8 mouse cellular contexts compared by ENCODE assay signal in the genomic region with DNA sequence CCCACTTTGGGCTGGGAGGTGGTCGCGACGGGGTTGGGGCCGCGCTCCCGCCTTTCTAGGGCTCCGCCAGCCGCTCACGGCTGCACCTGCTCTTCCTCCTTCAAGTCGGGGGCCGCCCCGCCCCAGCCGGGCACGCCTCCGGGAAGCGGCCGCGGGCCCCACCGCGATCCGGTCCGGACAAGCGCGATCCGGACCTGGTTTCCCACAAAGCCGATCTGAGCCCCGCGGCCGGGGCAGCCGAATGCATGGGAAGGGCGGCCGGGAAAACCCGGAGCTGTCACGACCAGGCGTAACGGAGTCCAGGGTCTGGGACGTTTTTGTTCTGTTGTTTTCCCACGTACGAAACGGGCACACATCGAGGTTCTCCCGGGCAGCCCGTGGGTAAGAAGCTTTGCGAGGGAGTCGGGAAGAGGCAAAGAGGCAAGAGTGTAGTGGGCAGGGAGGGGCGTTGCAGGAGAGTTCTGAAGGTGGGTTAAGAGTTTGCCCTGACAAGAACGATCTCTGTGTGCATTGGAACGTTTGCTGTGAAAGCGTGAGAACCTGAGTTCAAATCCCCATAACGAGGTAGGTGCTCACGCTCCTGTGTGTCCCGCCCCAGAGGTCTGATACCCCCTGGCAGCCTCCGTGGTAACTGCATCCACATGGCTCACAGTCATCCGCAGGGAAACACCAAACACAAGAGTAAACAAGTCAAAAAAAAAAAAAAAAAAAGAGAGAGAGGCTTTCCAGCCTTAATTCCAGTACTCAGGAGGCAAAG. TPM values are rescaled to one million over a fixed set of nuclear protein-coding genes. Genes with fewer than 3 reads are reported as not detected.
DNase-seq lines count a peak whose midpoint lies in the region; ATAC-seq lines count a peak whose summit lies in the region.

No protein-coding gene starts in this region.

- H3K27ac ChIP-seq in embryonic facial prominence, embryonic 15.5 days (replicated peaks): no peak overlapping the region
- H3K27ac ChIP-seq in heart, embryonic 13.5 days (replicated peaks): no peak overlapping the region
- H3K27ac ChIP-seq in kidney, embryonic 16.5 days (ENCODE audit: low read length): peak overlapping the region; percentile 40; the same call in 1 of the 2 replicates
- no peak overlapping the region for H3K27ac ChIP-seq in liver, embryonic 16.5 days (ENCODE audit: low read length)
- H3K27ac ChIP-seq in neural tube, embryonic 12.5 days: no peak overlapping the region
- peak overlapping the region; percentile 84 for H3K27ac ChIP-seq in stomach, embryonic 16.5 days (ENCODE audit: low read length)

- peak; percentile 89 for ATAC-seq in CD4-positive, CD25-positive, alpha-beta regulatory T cell, adult 4 months
- ATAC-seq in embryonic facial prominence, embryonic 15.5 days (ENCODE audit: insufficient number of reproducible peaks, low FRiP score, low TSS enrichment, low read depth): peak; percentile 69
- peak; percentile 77 for ATAC-seq in heart, embryonic 13.5 days (ENCODE audit: extremely low read depth, insufficient number of reproducible peaks, low FRiP score, low TSS enrichment)
- ATAC-seq in kidney, embryonic 16.5 days (ENCODE audit: low FRiP score, low TSS enrichment): peak; percentile 64
- ATAC-seq in liver, embryonic 16.5 days (ENCODE audit: low read depth): peak; percentile 76
- peak; percentile 61 for ATAC-seq in neural tube, embryonic 12.5 days (ENCODE audit: low FRiP score, low read depth)
- peak; percentile 60 for ATAC-seq in stomach, embryonic 16.5 days (ENCODE audit: insufficient read depth, low FRiP score)

- H3K4me1 ChIP-seq in embryonic facial prominence, embryonic 15.5 days: peaks cover 31% of the 10 kb centered on the region
- peaks cover 17% of the 10 kb centered on the region for H3K4me1 ChIP-seq in heart, embryonic 13.5 days
- peaks cover 34% of the 10 kb centered on the region for H3K4me1 ChIP-seq in kidney, embryonic 16.5 days (ENCODE audit: insufficient read depth, low read length)
- H3K4me1 ChIP-seq in liver, embryonic 16.5 days (ENCODE audit: control insufficient read depth, low read depth, low read length): peaks cover 37% of the 10 kb centered on the region
- H3K4me1 ChIP-seq in neural tube, embryonic 12.5 days: peaks cover 7% of the 10 kb centered on the region
- H3K4me1 ChIP-seq in stomach, embryonic 16.5 days (ENCODE audit: control insufficient read depth, insufficient read depth, low read length): peaks cover 29% of the 10 kb centered on the region

- DNase-seq in brain, adult 2 months (ENCODE audit: low read depth, low spot score): peak; percentile 86

- H3K9ac ChIP-seq in embryonic facial prominence, embryonic 15.5 days: no peak overlapping the region
- H3K9ac ChIP-seq in heart, embryonic 13.5 days: peak overlapping the region; percentile 76
- H3K9ac ChIP-seq in kidney, embryonic 16.5 days (replicated peaks; ENCODE audit: low read length): peak overlapping the region; percentile 74
- H3K9ac ChIP-seq in liver, embryonic 16.5 days (ENCODE audit: low read depth, low read length): peak overlapping the region; percentile 61
- peak overlapping the region; percentile 54 for H3K9ac ChIP-seq in neural tube, embryonic 12.5 days
- H3K9ac ChIP-seq in stomach, embryonic 16.5 days (ENCODE audit: low read length): peak overlapping the region; percentile 71

- peak overlapping the region; percentile 44 for H3K4me3 ChIP-seq in embryonic facial prominence, embryonic 15.5 days (replicated peaks)
- H3K4me3 ChIP-seq in heart, embryonic 13.5 days: peak overlapping the region; percentile 51
- H3K4me3 ChIP-seq in kidney, embryonic 16.5 days (ENCODE audit: low read length): peak overlapping the region; percentile 61
- peak overlapping the region; percentile 57 for H3K4me3 ChIP-seq in liver, embryonic 16.5 days (ENCODE audit: low read depth, low read length)
- H3K4me3 ChIP-seq in neural tube, embryonic 12.5 days: peak overlapping the region; percentile 42
- H3K4me3 ChIP-seq in stomach, embryonic 16.5 days (replicated peaks; ENCODE audit: low read length): peak overlapping the region; percentile 51

- WGBS in embryonic facial prominence, embryonic 15.5 days: under 1% methylated on average over 54 of the region's 54 CpGs
- 1% methylated on average over 53 of the region's 54 CpGs for WGBS in heart, embryonic 13.5 days
- WGBS in kidney, embryonic 16.5 days: 3% methylated on average over 54 of the region's 54 CpGs
- 1% methylated on average over 54 of the region's 54 CpGs for WGBS in liver, embryonic 16.5 days (ENCODE audit: insufficient replicate concordance)
- 2% methylated on average over 54 of the region's 54 CpGs for WGBS in neural tube, embryonic 12.5 days
- WGBS in stomach, embryonic 16.5 days: 1% methylated on average over 54 of the region's 54 CpGs

- peak overlapping the region; percentile 74 for H3K4me2 ChIP-seq in embryonic facial prominence, embryonic 15.5 days (replicated peaks)
- H3K4me2 ChIP-seq in heart, embryonic 13.5 days: peak overlapping the region; percentile 77
- peak overlapping the region; percentile 81 for H3K4me2 ChIP-seq in kidney, embryonic 16.5 days (replicated peaks; ENCODE audit: low read depth, low read length)
- H3K4me2 ChIP-seq in liver, embryonic 16.5 days (ENCODE audit: low read depth, low read length): peak overlapping the region; percentile 82
- H3K4me2 ChIP-seq in neural tube, embryonic 12.5 days (replicated peaks): peak overlapping the region; percentile 69
- peak overlapping the region; percentile 62 for H3K4me2 ChIP-seq in stomach, embryonic 16.5 days (ENCODE audit: low read depth, low read length)

- no peaks in the 10 kb centered on the region for H3K9me3 ChIP-seq in embryonic facial prominence, embryonic 15.5 days (replicated peaks)
- H3K9me3 ChIP-seq in heart, embryonic 13.5 days: no peaks in the 10 kb centered on the region
- no peaks in the 10 kb centered on the region for H3K9me3 ChIP-seq in kidney, embryonic 16.5 days (ENCODE audit: low read length)
- no peaks in the 10 kb centered on the region for H3K9me3 ChIP-seq in liver, embryonic 16.5 days (replicated peaks; ENCODE audit: control insufficient read depth, low read length)
- H3K9me3 ChIP-seq in neural tube, embryonic 12.5 days: no peaks in the 10 kb centered on the region
- H3K9me3 ChIP-seq in stomach, embryonic 16.5 days (replicated peaks; ENCODE audit: control insufficient read depth, low read length): no peaks in the 10 kb centered on the region

- H3K27me3 ChIP-seq in embryonic facial prominence, embryonic 15.5 days: peaks cover 46% of the 10 kb centered on the region
- peaks cover 81% of the 10 kb centered on the region for H3K27me3 ChIP-seq in heart, embryonic 13.5 days (replicated peaks)
- H3K27me3 ChIP-seq in kidney, embryonic 16.5 days (ENCODE audit: insufficient read depth, low read length): peaks cover 37% of the 10 kb centered on the region
- H3K27me3 ChIP-seq in liver, embryonic 16.5 days (ENCODE audit: control insufficient read depth, insufficient read depth, low read depth, low read length): peaks cover 31% of the 10 kb centered on the region
- peaks cover 41% of the 10 kb centered on the region for H3K27me3 ChIP-seq in neural tube, embryonic 12.5 days (replicated peaks)
- H3K27me3 ChIP-seq in stomach, embryonic 16.5 days (ENCODE audit: control insufficient read depth, insufficient read depth, low read length): peaks cover 14% of the 10 kb centered on the region

- no peaks in the 10 kb centered on the region for H3K36me3 ChIP-seq in embryonic facial prominence, embryonic 15.5 days
- no peaks in the 10 kb centered on the region for H3K36me3 ChIP-seq in heart, embryonic 13.5 days
- H3K36me3 ChIP-seq in kidney, embryonic 16.5 days (ENCODE audit: insufficient read depth, low read length): no peaks in the 10 kb centered on the region
- H3K36me3 ChIP-seq in liver, embryonic 16.5 days (ENCODE audit: control insufficient read depth, insufficient read depth): no peaks in the 10 kb centered on the region
- H3K36me3 ChIP-seq in neural tube, embryonic 12.5 days: no peaks in the 10 kb centered on the region
- H3K36me3 ChIP-seq in stomach, embryonic 16.5 days (ENCODE audit: control insufficient read depth, insufficient read depth, low read length): no peaks in the 10 kb centered on the region

RNA-seq across cellular contexts. Expression of gene Tjp3, which starts 5.5 kb away (rescaled TPM):
- polyA plus RNA-seq in CD4-positive, CD25-positive, alpha-beta regulatory T cell, adult 4 months (2017; shearing (Covaris generic)): 1 to 10 TPM; 2.4 to 2.6 TPM
- 15.1 and 22.6 TPM in 2 replicates for polyA plus RNA-seq in embryonic facial prominence, embryonic 15.5 days (2015; fragmentation: Nextera tagmentation; extraction: Ambion mirVana)
- 2.2 and 2.4 TPM in 2 replicates for polyA plus RNA-seq in heart, embryonic 13.5 days (2015; fragmentation: Nextera tagmentation; extraction: Ambion mirVana)
- polyA plus RNA-seq in kidney, embryonic 16.5 days (2015; fragmentation: Nextera tagmentation; extraction: Ambion mirVana): 21.9 and 22.6 TPM in 2 replicates
- 0.82 and 1.4 TPM in 2 replicates for polyA plus RNA-seq in liver, embryonic 16.5 days (2015; fragmentation: Nextera tagmentation; extraction: Ambion mirVana)
- 3.9 and 4.6 TPM in 2 replicates for polyA plus RNA-seq in neural tube, embryonic 12.5 days (2016; fragmentation: Nextera tagmentation; extraction: Ambion mirVana)
- 29.1 and 35.7 TPM in 2 replicates for polyA plus RNA-seq in stomach, embryonic 16.5 days (2015; fragmentation: Nextera tagmentation; extraction: Ambion mirVana)

RNA-seq across cellular contexts. Expression of gene Pip5k1c, which starts 6.9 kb away (rescaled TPM):
- polyA plus RNA-seq in CD4-positive, CD25-positive, alpha-beta regulatory T cell, adult 4 months (2017; shearing (Covaris generic)): 10 to 100 TPM; 14.6 to 15.1 TPM
- 51.1 and 53.8 TPM in 2 replicates for polyA plus RNA-seq in embryonic facial prominence, embryonic 15.5 days (2015; fragmentation: Nextera tagmentation; extraction: Ambion mirVana)
- polyA plus RNA-seq in heart, embryonic 13.5 days (2015; fragmentation: Nextera tagmentation; extraction: Ambion mirVana): 31.0 and 32.0 TPM in 2 replicates
- 62.9 and 63.9 TPM in 2 replicates for polyA plus RNA-seq in kidney, embryonic 16.5 days (2015; fragmentation: Nextera tagmentation; extraction: Ambion mirVana)
- polyA plus RNA-seq in liver, embryonic 16.5 days (2015; fragmentation: Nextera tagmentation; extraction: Ambion mirVana): 13.9 and 14.7 TPM in 2 replicates
- 89.7 and 99.3 TPM in 2 replicates for polyA plus RNA-seq in neural tube, embryonic 12.5 days (2016; fragmentation: Nextera tagmentation; extraction: Ambion mirVana)
- polyA plus RNA-seq in stomach, embryonic 16.5 days (2015; fragmentation: Nextera tagmentation; extraction: Ambion mirVana): 40.8 and 41.8 TPM in 2 replicates

RNA-seq across cellular contexts. Expression of gene Apba3, which starts 19.1 kb away (rescaled TPM):
- 10 to 100 TPM; 12.5 to 14.8 TPM for polyA plus RNA-seq in CD4-positive, CD25-positive, alpha-beta regulatory T cell, adult 4 months (2017; shearing (Covaris generic))
- 70.9 and 77.4 TPM in 2 replicates for polyA plus RNA-seq in embryonic facial prominence, embryonic 15.5 days (2015; fragmentation: Nextera tagmentation; extraction: Ambion mirVana)
- polyA plus RNA-seq in heart, embryonic 13.5 days (2015; fragmentation: Nextera tagmentation; extraction: Ambion mirVana): 45.4 and 51.4 TPM in 2 replicates
- polyA plus RNA-seq in kidney, embryonic 16.5 days (2015; fragmentation: Nextera tagmentation; extraction: Ambion mirVana): 88.6 and 88.7 TPM in 2 replicates
- 24.2 and 26.3 TPM in 2 replicates for polyA plus RNA-seq in liver, embryonic 16.5 days (2015; fragmentation: Nextera tagmentation; extraction: Ambion mirVana)
- polyA plus RNA-seq in neural tube, embryonic 12.5 days (2016; fragmentation: Nextera tagmentation; extraction: Ambion mirVana): 35.9 and 36.4 TPM in 2 replicates
- polyA plus RNA-seq in stomach, embryonic 16.5 days (2015; fragmentation: Nextera tagmentation; extraction: Ambion mirVana): 61.6 and 66.9 TPM in 2 replicates

RNA-seq across cellular contexts. Expression of gene Mrpl54, which starts 19.1 kb away (rescaled TPM):
- 100 to 1,000 TPM; 111 to 132 TPM for polyA plus RNA-seq in CD4-positive, CD25-positive, alpha-beta regulatory T cell, adult 4 months (2017; shearing (Covaris generic))
- 199 and 203 TPM in 2 replicates for polyA plus RNA-seq in embryonic facial prominence, embryonic 15.5 days (2015; fragmentation: Nextera tagmentation; extraction: Ambion mirVana)
- polyA plus RNA-seq in heart, embryonic 13.5 days (2015; fragmentation: Nextera tagmentation; extraction: Ambion mirVana): 244 and 260 TPM in 2 replicates
- 218 and 238 TPM in 2 replicates for polyA plus RNA-seq in kidney, embryonic 16.5 days (2015; fragmentation: Nextera tagmentation; extraction: Ambion mirVana)
- 80.0 and 88.1 TPM in 2 replicates for polyA plus RNA-seq in liver, embryonic 16.5 days (2015; fragmentation: Nextera tagmentation; extraction: Ambion mirVana)
- polyA plus RNA-seq in neural tube, embryonic 12.5 days (2016; fragmentation: Nextera tagmentation; extraction: Ambion mirVana): 157 and 176 TPM in 2 replicates
- 197 and 220 TPM in 2 replicates for polyA plus RNA-seq in stomach, embryonic 16.5 days (2015; fragmentation: Nextera tagmentation; extraction: Ambion mirVana)

RNA-seq across cellular contexts. Expression of gene Matk, which starts 33.1 kb away (rescaled TPM):
- 100 to 1,000 TPM in 1 of 2 experiments, 10 to 100 TPM in 1; 63.6 to 103 TPM for polyA plus RNA-seq in CD4-positive, CD25-positive, alpha-beta regulatory T cell, adult 4 months (2017; shearing (Covaris generic))
- 7.1 and 9.1 TPM in 2 replicates for polyA plus RNA-seq in embryonic facial prominence, embryonic 15.5 days (2015; fragmentation: Nextera tagmentation; extraction: Ambion mirVana)
- 1.6 and 1.9 TPM in 2 replicates for polyA plus RNA-seq in heart, embryonic 13.5 days (2015; fragmentation: Nextera tagmentation; extraction: Ambion mirVana)
- polyA plus RNA-seq in kidney, embryonic 16.5 days (2015; fragmentation: Nextera tagmentation; extraction: Ambion mirVana): 8.2 and 8.9 TPM in 2 replicates
- polyA plus RNA-seq in liver, embryonic 16.5 days (2015; fragmentation: Nextera tagmentation; extraction: Ambion mirVana): 1.6 and 1.8 TPM in 2 replicates
- 5.1 and 6.2 TPM in 2 replicates for polyA plus RNA-seq in neural tube, embryonic 12.5 days (2016; fragmentation: Nextera tagmentation; extraction: Ambion mirVana)
- polyA plus RNA-seq in stomach, embryonic 16.5 days (2015; fragmentation: Nextera tagmentation; extraction: Ambion mirVana): 3.6 and 4.2 TPM in 2 replicates

Comparison
In these comparisons a context has a peak if more than half of its experiments do, and no peak if none do; other contexts are left out.
1. H3K27ac ChIP-seq: peak in kidney, embryonic 16.5 days (single experiment) and stomach, embryonic 16.5 days (single experiment); none in embryonic facial prominence, embryonic 15.5 days (single experiment), heart, embryonic 13.5 days (single experiment), liver, embryonic 16.5 days (single experiment) and neural tube, embryonic 12.5 days (single experiment).
2. Peak in every context shown above with its lines, with median percentiles within 50 percentile points of each other: ATAC-seq, H3K4me2 ChIP-seq and H3K4me3 ChIP-seq.